Mouse (Mus musculus) neural tube, embryonic 13.5 days (tissue): ENCODE measurements around the gene Tent5a. TPM values are rescaled to one million over a fixed set of nuclear protein-coding genes. Genes with fewer than 3 reads are reported as not detected.
A peak's percentile ranks its signal among the peaks of the same experiment; 100 is the strongest.

Experiments
- ATAC-seq: fragments of 200-750 bp; cut with Nextera tagmentation; 2 replicates; pipeline ENCODE4 v1.8.0; 2017; ENCODE audit warnings: low read depth, mild to moderate bottlenecking, moderate TSS enrichment, moderate library complexity
- H3K27ac ChIP-seq: fragments of 300-500 bp; sonication (generic); replicated peaks from 2 replicates; pipeline ENCODE4 v1.5.1; 2015; ENCODE audit warnings: moderate library complexity, mild to moderate bottlenecking, inconsistent platforms
- H3K27me3 ChIP-seq: fragments of 300-500 bp; sonication (generic); 2 replicates; pipeline ENCODE4 v1.6.1; 2015; ENCODE audit warnings: mild to moderate bottlenecking, inconsistent platforms
- H3K36me3 ChIP-seq: fragments of 300-500 bp; sonication (generic); 2 replicates; pipeline ENCODE4 v1.6.1; 2015; ENCODE audit warnings: mild to moderate bottlenecking, inconsistent platforms
- H3K4me1 ChIP-seq: fragments of 300-500 bp; sonication (generic); replicated peaks from 2 replicates; pipeline ENCODE4 v1.6.1; 2015; ENCODE audit warnings: inconsistent platforms
- H3K4me2 ChIP-seq: fragments of 300-500 bp; sonication (generic); 2 replicates; pipeline ENCODE4 v1.6.1; 2015; ENCODE audit warnings: inconsistent platforms, mild to moderate bottlenecking, moderate library complexity
- H3K4me3 ChIP-seq: fragments of 300-500 bp; sonication (generic); 2 replicates; pipeline ENCODE4 v1.5.1; 2015; ENCODE audit warnings: mild to moderate bottlenecking, inconsistent platforms
- H3K9ac ChIP-seq: fragments of 300-500 bp; sonication (generic); 2 replicates; pipeline ENCODE4 v1.6.1; 2015; ENCODE audit warnings: moderate library complexity, mild to moderate bottlenecking, inconsistent platforms
- H3K9me3 ChIP-seq: fragments of 300-500 bp; sonication (generic); 2 replicates; pipeline ENCODE4 v1.6.1; 2016; ENCODE audit warnings: inconsistent platforms
- WGBS: fragments of 180-500 bp; shearing (Covaris S2); methylation state at CpG from one replicate; pipeline ENCODE4 v1.1.7; 2015; 5-methylcytosine and 5-hydroxymethylcytosine counted together
- polyA plus RNA-seq: library from polyadenylated mRNA; unstranded; fragments of >200 nt; fragmentation: Nextera tagmentation; extraction: Ambion mirVana; gene quantifications from 2 replicates; pipeline ENCODE4 v1.2.1, GENCODE M21; 2015

The Tent5a gene
- polyA plus RNA-seq, 1 experiment from 2014 or later: 9.5 TPM

DNA sequence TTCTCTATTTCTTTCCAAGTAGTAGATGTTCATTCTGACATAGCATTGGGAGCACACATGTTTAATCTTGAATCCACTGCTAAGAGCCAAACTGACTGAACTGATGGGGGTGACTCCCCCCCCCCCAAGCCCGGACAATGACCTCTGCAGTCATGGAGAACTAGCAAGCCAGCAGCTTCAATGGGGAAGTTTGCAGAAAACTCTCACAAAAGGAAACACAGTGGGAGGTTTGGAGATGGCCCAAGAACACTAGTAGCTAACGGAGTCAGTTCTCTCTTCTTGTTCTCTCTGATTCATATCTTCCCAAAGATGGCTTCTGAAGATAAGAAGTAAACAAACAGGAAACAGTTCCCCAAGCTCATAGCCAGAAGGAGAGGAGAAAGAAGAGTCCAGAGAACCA, 4.4 kb upstream of the Tent5a start:
- 62% methylated on average over 2 of the region's 2 CpGs for WGBS

DNA sequence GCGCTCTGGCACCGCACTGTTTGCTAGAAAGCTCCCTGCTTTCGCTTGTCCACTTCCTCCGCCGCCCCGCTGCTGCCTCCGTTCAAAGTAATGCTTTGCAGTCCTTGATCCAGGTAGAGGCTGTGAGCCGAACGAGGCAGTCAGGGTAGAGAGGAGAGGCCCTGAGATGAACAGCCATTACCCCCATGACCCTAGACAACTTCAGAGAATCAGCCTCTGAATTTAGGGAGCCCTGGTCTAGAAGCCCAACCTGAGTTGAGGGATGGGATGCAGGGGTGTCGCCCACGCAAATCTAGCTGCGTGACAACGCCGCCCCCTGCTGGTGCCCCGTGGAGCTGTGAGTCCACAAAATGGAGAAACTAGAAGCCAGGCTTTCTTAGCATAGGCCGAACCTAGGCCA, 1.1 kb upstream of the Tent5a start:
- ATAC-seq: peak; percentile 33
- WGBS: under 1% methylated on average over 16 of the region's 16 CpGs
- peak overlapping the region; percentile 69 for H3K9ac ChIP-seq

More for the DNA sequence above, 4.4 kb upstream of the Tent5a start:
- Histone ChIP-seq H3K9ac (no peak overlapping the region), H3K36me3 (no peaks in the 10 kb centered on the region), H3K4me1 (peaks cover 2% of the 10 kb centered on the region), H3K4me3 (no peak overlapping the region), H3K27ac (no peak overlapping the region), H3K27me3 (peaks cover 2% of the 10 kb centered on the region; the same call in 1 of the 2 replicates), H3K4me2 (no peak overlapping the region), H3K9me3 (no peaks in the 10 kb centered on the region)
- no peak for ATAC-seq

DNA sequence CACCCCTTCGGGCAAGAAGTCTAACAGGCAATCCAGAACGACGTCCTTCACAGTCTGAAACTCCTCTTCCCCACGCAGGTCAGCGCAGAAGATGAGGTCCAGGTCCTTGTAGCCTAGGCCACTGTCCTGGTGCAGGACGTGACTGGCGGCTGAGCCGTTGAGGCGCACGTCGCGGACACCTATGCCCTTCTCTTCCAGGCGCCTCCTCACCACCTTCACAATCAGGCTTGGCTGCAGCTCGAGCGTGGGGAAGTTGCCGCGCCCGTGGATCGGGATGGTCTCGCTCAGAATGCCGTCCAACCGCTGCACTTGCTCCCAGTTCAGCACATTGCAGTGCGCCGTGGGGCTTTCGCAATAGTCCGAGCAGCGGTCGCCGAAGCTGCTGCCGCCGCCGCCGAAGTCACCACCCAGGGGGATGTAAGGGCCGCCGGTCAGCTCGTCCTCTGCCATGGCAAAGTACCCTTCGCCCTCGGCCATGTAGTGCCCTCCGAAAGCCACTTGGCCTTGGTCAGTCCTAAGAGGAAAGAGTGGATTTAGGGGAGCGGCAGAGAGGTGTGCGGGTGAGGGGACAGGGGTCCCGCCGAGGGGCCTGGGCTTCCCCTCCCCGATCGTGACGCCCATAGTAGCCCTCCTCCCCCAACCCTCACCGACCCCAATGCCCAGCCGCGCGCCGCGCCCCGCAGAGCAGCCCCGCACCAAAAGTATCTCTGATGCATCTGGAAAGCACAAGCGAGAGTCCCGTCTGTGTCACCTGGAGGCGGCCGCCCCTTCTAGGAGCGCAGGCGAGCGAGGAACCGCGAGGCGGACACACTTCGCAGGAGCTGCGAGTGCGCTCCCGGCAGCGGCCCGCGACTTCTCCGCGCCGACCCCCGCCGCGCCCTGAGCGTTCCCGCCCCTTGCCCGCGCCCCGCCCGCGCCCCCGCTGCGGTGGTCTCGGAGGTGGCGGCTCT, 581 bp downstream of the Tent5a start:
- Histone ChIP-seq H3K9ac (peak overlapping the region; percentile 69), H3K27me3 (peaks cover 14% of the 10 kb centered on the region), H3K4me3 (peak overlapping the region; percentile 59), H3K9me3 (no peaks in the 10 kb centered on the region), H3K4me2 (peak overlapping the region; percentile 84), H3K4me1 (peaks cover 13% of the 10 kb centered on the region), H3K36me3 (no peaks in the 10 kb centered on the region), H3K27ac (peak overlapping the region; percentile 72)
- WGBS: under 1% methylated on average over 81 of the region's 88 CpGs
- ATAC-seq: peak; percentile 76

More for the DNA sequence above, 1.1 kb upstream of the Tent5a start:
- Histone ChIP-seq H3K4me3 (peak overlapping the region; percentile 59), H3K27ac (peak overlapping the region; percentile 72; the same call in 1 of the 2 replicates), H3K36me3 (no peaks in the 10 kb centered on the region), H3K4me1 (peaks cover 13% of the 10 kb centered on the region), H3K9me3 (no peaks in the 10 kb centered on the region), H3K27me3 (peaks cover 14% of the 10 kb centered on the region), H3K4me2 (peak overlapping the region; percentile 84)

DNA sequence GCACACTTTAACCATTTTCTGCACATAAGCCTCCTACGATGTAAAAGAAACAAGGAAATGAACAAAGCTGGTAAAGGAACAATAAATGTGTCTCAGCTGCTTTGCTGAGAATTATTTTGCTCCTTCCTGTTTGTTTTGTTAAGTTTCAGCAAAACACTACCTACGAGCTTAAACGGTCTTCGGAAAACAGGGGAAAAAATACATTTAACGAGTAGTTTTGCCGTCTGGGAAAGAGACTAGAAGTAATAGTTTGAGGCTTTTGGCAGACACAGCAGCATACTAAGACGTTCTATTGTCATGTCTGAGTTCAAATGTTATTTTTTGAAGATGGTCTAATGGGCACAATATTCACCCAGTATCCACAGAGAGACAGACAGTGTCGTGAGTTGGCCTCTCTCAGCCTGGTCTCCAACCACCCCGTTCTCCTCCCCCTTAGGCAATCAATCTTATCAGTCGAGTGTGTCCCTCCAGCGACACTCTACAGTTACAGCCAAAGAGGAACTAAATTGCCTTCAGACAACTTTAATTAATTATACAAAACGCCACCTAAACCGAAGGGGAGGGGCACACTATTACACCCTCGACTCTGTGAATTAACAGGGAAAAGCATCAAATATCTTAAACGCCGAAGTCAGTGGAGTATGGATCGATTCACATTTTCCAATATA, 1.8 kb downstream of the Tent5a start:
- no peak for ATAC-seq
- Histone ChIP-seq H3K4me3 (peak overlapping the region; percentile 59), H3K27ac (no peak overlapping the region), H3K36me3 (no peaks in the 10 kb centered on the region), H3K4me1 (peaks cover 13% of the 10 kb centered on the region), H3K4me2 (peak overlapping the region; percentile 84), H3K27me3 (peaks cover 14% of the 10 kb centered on the region), H3K9me3 (no peaks in the 10 kb centered on the region), H3K9ac (peak overlapping the region; percentile 69; the same call in 1 of the 2 replicates)
- 36% methylated on average over 17 of the region's 17 CpGs for WGBS

- ATAC-seq: no peak
- Histone ChIP-seq H3K9ac (0 out of 2 replicates have a peak overlapping the region, but pooled peaks have one; percentile 19), H3K27me3 (peaks cover 14% of the 10 kb centered on the region), H3K36me3 (no peaks in the 10 kb centered on the region), H3K4me3 (peak overlapping the region; percentile 59), H3K4me1 (peaks cover 13% of the 10 kb centered on the region), H3K4me2 (peak overlapping the region; percentile 84), H3K27ac (no peak overlapping the region), H3K9me3 (no peaks in the 10 kb centered on the region)
- 81% methylated on average over 11 of the region's 11 CpGs for WGBS
These were observed 2.8 kb downstream of the Tent5a start for GRCm38 (mm10) chr9:85324158-85324875.

GRCm38 (mm10) chr9:85320167-85320951, 6.8 kb downstream of the Tent5a start:
- H3K36me3 ChIP-seq: no peaks in the 10 kb centered on the region
- H3K4me2 ChIP-seq: no peak overlapping the region
- ATAC-seq: no peak
- H3K9ac ChIP-seq: no peak overlapping the region
- no peaks in the 10 kb centered on the region for H3K9me3 ChIP-seq
- H3K27me3 ChIP-seq: peaks cover 6% of the 10 kb centered on the region
- H3K4me1 ChIP-seq: no peaks in the 10 kb centered on the region
- H3K4me3 ChIP-seq: no peak overlapping the region
- no peak overlapping the region for H3K27ac ChIP-seq
- 63% methylated on average over 8 of the region's 8 CpGs for WGBS

DNA sequence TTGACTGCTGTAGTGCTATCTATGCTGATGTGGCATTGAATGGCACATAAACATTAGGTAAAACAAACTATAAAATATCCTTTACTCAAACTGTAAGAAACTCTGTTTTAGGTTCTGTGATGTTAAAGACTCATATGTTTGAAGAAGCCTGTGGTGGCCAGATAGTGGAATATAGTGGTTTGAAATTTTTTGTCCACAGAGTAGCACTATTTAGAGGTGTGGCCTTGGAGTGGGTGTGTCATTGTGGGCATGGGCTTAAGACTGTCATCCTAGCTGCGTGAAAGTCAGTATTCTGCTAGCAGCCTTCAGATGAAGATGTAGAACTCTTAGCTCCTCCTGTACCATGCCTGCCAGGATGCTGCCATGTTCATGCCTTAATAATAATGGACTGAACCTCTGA, 11.0 kb downstream of the Tent5a start:
- H3K4me2 ChIP-seq: no peak overlapping the region
- H3K4me3 ChIP-seq: no peak overlapping the region
- no peaks in the 10 kb centered on the region for H3K9me3 ChIP-seq
- H3K4me1 ChIP-seq: no peaks in the 10 kb centered on the region
- H3K9ac ChIP-seq: no peak overlapping the region
- H3K27ac ChIP-seq: no peak overlapping the region
- H3K27me3 ChIP-seq: no peaks in the 10 kb centered on the region
- no peaks in the 10 kb centered on the region for H3K36me3 ChIP-seq
- no peak for ATAC-seq
- WGBS: 55% methylated on average over 1 of the region's 1 CpGs

DNA sequence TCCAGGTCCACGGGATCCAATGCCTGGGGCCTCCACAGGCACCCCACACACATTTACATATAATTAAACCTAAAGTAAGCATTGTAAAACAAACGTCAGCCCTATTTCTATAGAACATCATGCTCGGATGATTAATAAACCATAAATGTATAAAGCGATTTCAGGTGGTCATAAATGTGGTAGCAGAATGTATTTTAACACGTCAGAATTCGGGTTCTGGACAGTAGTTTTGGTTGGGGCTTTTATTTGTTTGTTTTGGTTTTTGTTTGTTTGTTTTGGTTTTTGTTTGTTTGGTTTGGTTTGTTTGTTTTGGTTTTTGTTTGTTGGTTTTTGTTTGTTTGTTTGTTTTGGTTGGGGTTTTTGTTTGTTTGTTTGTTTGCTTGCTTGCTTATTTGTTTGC, 14.7 kb downstream of the Tent5a start, which contains the start of gene Gm11114:
TSS of gene Gm11114 (plus strand) at position 301 of the 400 bp plus-strand sequence.
- Histone ChIP-seq H3K4me1 (no peaks in the 10 kb centered on the region), H3K27ac (no peak within 1 kb of the TSS), H3K9ac (no peak within 1 kb of the TSS), H3K9me3 (no peaks in the 10 kb centered on the region), H3K36me3 (no peaks in the 10 kb centered on the region), H3K4me3 (no peak within 1 kb of the TSS), H3K4me2 (no peak within 1 kb of the TSS), H3K27me3 (no peaks in the 10 kb centered on the region)
- WGBS: 84% methylated on average over 6 of the region's 6 CpGs
- ATAC-seq: no peak

GRCm38 (mm10) chr9:85303378-85303777, 23.8 kb downstream of the Tent5a start:
- Histone ChIP-seq H3K27me3 (no peaks in the 10 kb centered on the region), H3K27ac (no peak overlapping the region), H3K4me3 (no peak overlapping the region), H3K36me3 (no peaks in the 10 kb centered on the region), H3K9me3 (no peaks in the 10 kb centered on the region), H3K4me2 (no peak overlapping the region), H3K4me1 (no peaks in the 10 kb centered on the region), H3K9ac (no peak overlapping the region)
- WGBS: 94% methylated on average over 3 of the region's 3 CpGs
- no peak for ATAC-seq

DNA sequence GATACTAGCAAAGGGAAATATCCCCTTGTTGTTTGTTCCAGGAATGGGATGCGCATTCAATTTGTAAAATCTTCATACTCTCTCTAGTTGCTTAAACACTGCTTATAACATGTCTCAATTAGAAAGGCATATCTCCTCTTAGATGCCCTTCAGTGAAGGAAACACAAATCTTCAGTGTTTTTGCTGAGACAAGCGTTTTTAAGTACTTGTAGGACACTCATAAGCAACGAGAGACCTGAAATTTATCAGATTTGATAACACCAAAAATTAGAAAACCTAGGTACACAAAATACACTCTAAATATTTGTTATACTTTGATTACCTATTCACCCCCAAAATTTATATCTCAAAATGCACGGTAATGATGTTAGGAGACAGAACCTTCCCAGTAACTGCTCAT, 24.3 kb downstream of the Tent5a start:
- 90% methylated on average over 4 of the region's 4 CpGs for whole genome bisulfite sequencing
- H3K27me3 ChIP-seq: no peaks in the 10 kb centered on the region
- H3K27ac ChIP-seq: no peak overlapping the region
- no peaks in the 10 kb centered on the region for H3K36me3 ChIP-seq
- H3K4me1 ChIP-seq: no peaks in the 10 kb centered on the region
- no peak overlapping the region for H3K4me3 ChIP-seq
- ATAC-seq: no peak
- H3K9ac ChIP-seq: no peak overlapping the region
- H3K9me3 ChIP-seq: no peaks in the 10 kb centered on the region
- H3K4me2 ChIP-seq: no peak overlapping the region

DNA sequence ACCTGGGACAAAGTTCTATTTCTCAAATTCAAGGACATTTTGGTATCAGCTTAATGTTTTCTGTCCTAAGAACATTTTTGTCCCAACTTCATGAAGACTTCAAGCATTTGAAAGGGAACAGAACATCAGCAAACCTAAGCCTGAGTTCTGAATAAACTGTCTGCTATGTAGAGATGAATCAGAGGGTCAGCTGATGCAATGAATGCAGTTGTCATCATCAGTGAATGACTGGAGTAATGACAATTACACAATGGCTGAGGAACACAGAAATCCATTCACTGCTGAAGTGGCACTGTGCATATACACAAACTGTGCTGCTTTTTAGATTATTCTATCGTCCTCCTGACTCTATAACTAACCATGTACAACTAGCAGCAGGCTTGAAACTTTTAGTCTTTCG, 53.0 kb downstream of the Tent5a start:
- ATAC-seq: no peak
- no peak overlapping the region for H3K27ac ChIP-seq
- 78% methylated on average over 2 of the region's 2 CpGs for WGBS
- H3K9ac ChIP-seq: no peak overlapping the region
- H3K27me3 ChIP-seq: no peaks in the 10 kb centered on the region
- no peaks in the 10 kb centered on the region for H3K36me3 ChIP-seq
- no peak overlapping the region for H3K4me2 ChIP-seq
- no peaks in the 10 kb centered on the region for H3K4me1 ChIP-seq
- no peaks in the 10 kb centered on the region for H3K9me3 ChIP-seq
- H3K4me3 ChIP-seq: no peak overlapping the region
